Mouse (Mus musculus) frontal cortex, postnatal 36 days (tissue): ENCODE data around the gene Fam184b.
"Not testable (repeated sequence)": the region's sequence is repeated elsewhere in the genome, so short reads cannot be mapped to it uniquely, and the experiment has no call there.

Experiments used
- DNase-seq, 2 experiments: peaks; one replicate each; pipeline ENCODE4 v3.0.0; 2022; ENCODE audit warnings: low spot score in 2 of 2

Gene Fam184b

GRCm38 (mm10) chr5:45638806-45639714 is at the start of gene Fam184b:
Fam184b (minus strand) TSS chr5:45639614.
- peak; percentile 78 to 87 for DNase-seq

GRCm38 (mm10) chr5:45689152-45689551 is 49.7 kb upstream of the Fam184b start:
- no peak for DNase-seq

GRCm38 (mm10) chr5:45686223-45686622 is 46.8 kb upstream of the Fam184b start:
- no peak for DNase-seq

- DNase-seq = no peak
These were observed 45.8 kb upstream of the Fam184b start for GRCm38 (mm10) chr5:45685243-45685642.

- DNase-seq = no peak
These were observed 44.0 kb upstream of the Fam184b start for GRCm38 (mm10) chr5:45683388-45683787.

GRCm38 (mm10) chr5:45679955-45680354 is 40.5 kb upstream of the Fam184b start:
- no peak for DNase-seq

GRCm38 (mm10) chr5:45677639-45678038 is 38.2 kb upstream of the Fam184b start:
- no peak for DNase-seq

GRCm38 (mm10) chr5:45675032-45675431 is 35.6 kb upstream of the Fam184b start:
- no peak for DNase-seq

- no peak for DNase-seq
These were observed 31.6 kb upstream of the Fam184b start for GRCm38 (mm10) chr5:45670894-45671494.

GRCm38 (mm10) chr5:45670280-45670670 is 30.9 kb upstream of the Fam184b start:
- DNase-seq = no peak

GRCm38 (mm10) chr5:45669598-45670279 is 30.3 kb upstream of the Fam184b start, which contains the start of gene Ncapg:
Ncapg (plus strand) TSS chr5:45669919.
- peak; percentile 99 for DNase-seq

GRCm38 (mm10) chr5:45669234-45669597 is 29.8 kb upstream of the Fam184b start:
- DNase-seq = no peak

GRCm38 (mm10) chr5:45668831-45669230 is 29.4 kb upstream of the Fam184b start:
- peak; percentile 4 to 20 for DNase-seq

- no peak for DNase-seq
These were observed 28.9 kb upstream of the Fam184b start for GRCm38 (mm10) chr5:45668324-45668723.

GRCm38 (mm10) chr5:45658406-45658805 is 19.0 kb upstream of the Fam184b start:
- DNase-seq = not testable (repeated sequence)

GRCm38 (mm10) chr5:45651026-45651703 is 11.8 kb upstream of the Fam184b start:
- no peak for DNase-seq

GRCm38 (mm10) chr5:45639715-45640092 is 290 bp upstream of the Fam184b start:
- peak in 1 of 2 experiments; percentile 23 for DNase-seq

- DNase-seq = no peak
These were observed 1.0 kb downstream of the Fam184b start for GRCm38 (mm10) chr5:45638378-45638777.

- DNase-seq = no peak
These were observed 9.9 kb downstream of the Fam184b start for GRCm38 (mm10) chr5:45629470-45629869.

GRCm38 (mm10) chr5:45627771-45628170 is 11.6 kb downstream of the Fam184b start:
- peak in 1 of 2 experiments; percentile 33 for DNase-seq

- DNase-seq = no peak
These were observed 17.9 kb downstream of the Fam184b start for GRCm38 (mm10) chr5:45621511-45621910.

- no peak for DNase-seq
These were observed 40.4 kb downstream of the Fam184b start for GRCm38 (mm10) chr5:45599056-45599455.
